Mouse (Mus musculus): ENCODE results near the gene Lsmem1. TPM values are rescaled to one million over a fixed set of nuclear protein-coding genes. Genes with fewer than 3 reads are reported as not detected.

Gene Lsmem1
- polyA plus RNA-seq, 1 experiment: not detected

DNA sequence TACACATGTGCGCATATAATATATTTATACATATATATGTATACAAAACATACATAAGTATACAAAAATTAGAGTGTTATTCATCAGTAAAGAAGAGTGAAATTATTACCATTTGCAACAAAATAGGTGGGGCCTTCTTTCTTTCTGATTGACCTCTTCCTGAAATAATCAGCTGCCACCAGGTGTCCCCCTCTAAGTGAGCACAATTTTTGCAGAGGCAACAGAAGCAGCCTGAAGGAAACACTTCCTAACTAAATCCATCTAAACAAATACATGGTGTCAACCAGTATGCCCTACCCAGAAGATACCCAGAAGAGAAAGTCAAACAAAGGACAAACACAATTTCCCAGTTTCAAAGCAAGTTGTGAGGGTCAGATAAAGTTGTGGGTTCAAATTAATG, 29.6 kb downstream of the Lsmem1 start:
- no peak overlapping the region for H3K4me3 ChIP-seq (ENCODE audit: low read depth, low read length)
- no peak for TF ChIP-seq CTCF (IDR thresholded peaks at IDR 0.05; ENCODE audit: extremely low read depth, insufficient read length, insufficient replicate concordance, low read depth, low read length)
- no peak for TF ChIP-seq POLR2A (IDR thresholded peaks at IDR 0.05; ENCODE audit: low read depth, low read length)
- no peaks in the 10 kb centered on the region for H3K4me1 ChIP-seq (ENCODE audit: control insufficient read depth, insufficient read depth, insufficient read length, low read length)
- WGBS: 98% methylated on average over 1 of the region's 1 CpGs
- H3K27ac ChIP-seq (ENCODE audit: insufficient read depth, low read depth, low read length): no peak overlapping the region
- no peaks in the 10 kb centered on the region for H3K36me3 ChIP-seq (ENCODE audit: control insufficient read depth, insufficient read depth, low read length)
- no peaks in the 10 kb centered on the region for H3K27me3 ChIP-seq (ENCODE audit: control insufficient read depth, insufficient read depth, low read length)

GRCm38 (mm10) chr12:40164621-40165020, 34.7 kb downstream of the Lsmem1 start:
- no peak overlapping the region for H3K27ac ChIP-seq (ENCODE audit: insufficient read depth, low read depth, low read length)
- no peaks in the 10 kb centered on the region for H3K36me3 ChIP-seq (ENCODE audit: control insufficient read depth, insufficient read depth, low read length)
- no peak for TF ChIP-seq POLR2A (IDR thresholded peaks at IDR 0.05; ENCODE audit: low read depth, low read length)
- no peak for TF ChIP-seq CTCF (IDR thresholded peaks at IDR 0.05; ENCODE audit: extremely low read depth, insufficient read length, insufficient replicate concordance, low read depth, low read length)
- H3K4me1 ChIP-seq (ENCODE audit: control insufficient read depth, insufficient read depth, insufficient read length, low read length): no peaks in the 10 kb centered on the region
- 0% methylated on average over 2 of the region's 2 CpGs for WGBS
- no peaks in the 10 kb centered on the region for H3K27me3 ChIP-seq (ENCODE audit: control insufficient read depth, insufficient read depth, low read length)
- no peak overlapping the region for H3K4me3 ChIP-seq (ENCODE audit: low read depth, low read length)

- no peaks in the 10 kb centered on the region for H3K27me3 ChIP-seq (ENCODE audit: control insufficient read depth, insufficient read depth, low read length)
- TF ChIP-seq POLR2A (IDR thresholded peaks at IDR 0.05; ENCODE audit: low read depth, low read length) (no peak), CTCF (IDR thresholded peaks at IDR 0.05; ENCODE audit: extremely low read depth, insufficient read length, insufficient replicate concordance, low read depth, low read length) (no peak)
- no peak overlapping the region for H3K27ac ChIP-seq (ENCODE audit: insufficient read depth, low read depth, low read length)
- no peaks in the 10 kb centered on the region for H3K36me3 ChIP-seq (ENCODE audit: control insufficient read depth, insufficient read depth, low read length)
- 30% methylated on average over 2 of the region's 2 CpGs for WGBS
- H3K4me1 ChIP-seq (ENCODE audit: control insufficient read depth, insufficient read depth, insufficient read length, low read length): peaks cover 2% of the 10 kb centered on the region; the same call in 1 of the 2 replicates
- no peak overlapping the region for H3K4me3 ChIP-seq (ENCODE audit: low read depth, low read length)
Measured at GRCm38 (mm10) chr12:40160777-40161176, 38.5 kb downstream of the Lsmem1 start.

DNA sequence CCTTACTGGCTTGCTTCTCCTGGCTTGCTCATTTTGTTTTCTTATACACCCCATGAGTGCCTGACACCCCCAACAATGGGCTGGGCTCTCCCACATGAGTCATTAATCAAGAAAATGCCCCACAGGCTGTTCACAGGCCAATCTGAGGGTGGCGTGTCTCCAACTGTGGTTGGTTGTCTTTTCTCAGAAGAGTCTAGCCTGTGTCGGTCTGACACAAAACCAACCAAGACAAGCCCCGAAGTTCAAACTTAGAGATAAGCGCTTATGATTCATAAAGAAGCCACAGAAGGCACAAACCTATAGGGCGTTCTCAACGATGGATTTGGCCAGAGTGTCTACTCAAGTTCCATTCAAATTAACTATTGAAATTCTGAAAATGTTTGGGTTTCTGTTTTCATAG, 45.1 kb downstream of the Lsmem1 start:
- Histone ChIP-seq H3K36me3 (ENCODE audit: control insufficient read depth, insufficient read depth, low read length) (no peaks in the 10 kb centered on the region), H3K27me3 (ENCODE audit: control insufficient read depth, insufficient read depth, low read length) (no peaks in the 10 kb centered on the region), H3K4me3 (ENCODE audit: low read depth, low read length) (no peak overlapping the region), H3K27ac (ENCODE audit: insufficient read depth, low read depth, low read length) (no peak overlapping the region), H3K4me1 (ENCODE audit: control insufficient read depth, insufficient read depth, insufficient read length, low read length) (peaks cover 2% of the 10 kb centered on the region; the same call in 1 of the 2 replicates)
- 83% methylated on average over 6 of the region's 6 CpGs for WGBS
- no peak for TF ChIP-seq CTCF (IDR thresholded peaks at IDR 0.05; ENCODE audit: extremely low read depth, insufficient read length, insufficient replicate concordance, low read depth, low read length)
- TF ChIP-seq POLR2A (IDR thresholded peaks at IDR 0.05; ENCODE audit: low read depth, low read length): no peak

DNA sequence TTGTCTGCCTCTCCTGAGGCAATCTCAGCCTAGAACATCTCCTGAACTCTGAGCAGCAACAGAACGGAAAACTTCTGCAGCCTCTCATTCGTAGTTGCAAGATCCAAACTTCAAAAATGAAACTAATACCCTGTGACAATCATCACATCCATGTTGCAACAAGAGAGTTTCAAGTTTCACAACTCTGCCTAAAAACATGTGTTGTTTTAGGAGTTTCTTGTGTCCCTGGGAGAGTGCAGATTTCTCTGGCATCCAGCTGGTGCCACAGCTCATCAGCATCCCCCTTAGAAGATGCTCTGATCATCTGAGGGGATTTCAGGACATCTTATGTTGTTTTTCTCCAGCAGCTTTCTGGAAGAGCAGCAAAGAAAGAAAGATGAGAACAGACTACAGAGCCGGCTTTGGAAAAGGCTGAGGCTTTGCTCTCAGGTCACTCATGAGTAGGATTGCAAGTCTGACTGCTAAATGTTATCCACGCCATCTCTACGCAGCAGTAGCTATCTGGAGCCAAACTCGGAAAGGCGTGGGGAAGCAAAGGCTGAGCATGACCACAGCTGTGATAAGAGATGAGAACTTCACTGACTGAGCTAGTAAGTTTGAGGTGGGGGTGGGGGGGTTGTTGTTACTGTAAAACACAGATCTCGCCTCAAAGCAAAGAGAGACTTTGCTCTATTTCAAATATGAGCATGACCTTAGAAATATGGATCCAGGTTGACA, 46.8 kb downstream of the Lsmem1 start:
- TF ChIP-seq POLR2A (IDR thresholded peaks at IDR 0.05; ENCODE audit: low read depth, low read length) (no peak), CTCF (IDR thresholded peaks at IDR 0.05; ENCODE audit: extremely low read depth, insufficient read length, insufficient replicate concordance, low read depth, low read length) (no peak)
- no peaks in the 10 kb centered on the region for H3K36me3 ChIP-seq (ENCODE audit: control insufficient read depth, insufficient read depth, low read length)
- 71% methylated on average over 8 of the region's 8 CpGs for WGBS
- no peak overlapping the region for H3K4me3 ChIP-seq (ENCODE audit: low read depth, low read length)
- no peaks in the 10 kb centered on the region for H3K27me3 ChIP-seq (ENCODE audit: control insufficient read depth, insufficient read depth, low read length)
- no peaks in the 10 kb centered on the region for H3K4me1 ChIP-seq (ENCODE audit: control insufficient read depth, insufficient read depth, insufficient read length, low read length)
- H3K27ac ChIP-seq (ENCODE audit: insufficient read depth, low read depth, low read length): no peak overlapping the region

GRCm38 (mm10) chr12:40147319-40147718, 52.0 kb downstream of the Lsmem1 start:
- Histone ChIP-seq H3K27me3 (ENCODE audit: control insufficient read depth, insufficient read depth, low read length) (no peaks in the 10 kb centered on the region), H3K36me3 (ENCODE audit: control insufficient read depth, insufficient read depth, low read length) (no peaks in the 10 kb centered on the region), H3K4me3 (ENCODE audit: low read depth, low read length) (no peak overlapping the region), H3K4me1 (ENCODE audit: control insufficient read depth, insufficient read depth, insufficient read length, low read length) (peaks cover 2% of the 10 kb centered on the region; the same call in 1 of the 2 replicates), H3K27ac (ENCODE audit: insufficient read depth, low read depth, low read length) (no peak overlapping the region)
- TF ChIP-seq CTCF (IDR thresholded peaks at IDR 0.05; ENCODE audit: extremely low read depth, insufficient read length, insufficient replicate concordance, low read depth, low read length) (no peak), POLR2A (IDR thresholded peaks at IDR 0.05; ENCODE audit: low read depth, low read length) (no peak)
- 25% methylated on average over 4 of the region's 4 CpGs for WGBS

DNA sequence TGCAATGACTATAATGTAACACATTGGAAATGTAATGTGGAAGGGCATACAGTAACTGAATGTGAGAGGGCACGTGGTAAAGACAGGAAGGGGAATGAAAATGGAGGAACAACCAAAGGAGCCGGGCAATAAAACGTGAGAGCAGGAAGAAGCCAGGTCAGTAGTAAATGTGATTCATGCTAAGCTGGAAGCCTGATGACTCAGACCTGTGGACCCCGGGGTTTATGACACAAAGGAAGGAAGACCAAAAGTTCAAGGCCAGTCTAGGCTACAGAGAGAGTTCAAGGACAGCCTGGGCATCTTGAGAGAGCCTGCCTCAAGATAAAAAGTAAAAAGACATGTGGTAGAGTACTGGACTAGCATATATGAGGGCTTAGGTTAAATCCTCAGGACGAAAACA, 52.8 kb downstream of the Lsmem1 start:
- H3K36me3 ChIP-seq (ENCODE audit: control insufficient read depth, insufficient read depth, low read length): no peaks in the 10 kb centered on the region
- peaks cover 2% of the 10 kb centered on the region; the same call in 1 of the 2 replicates for H3K4me1 ChIP-seq (ENCODE audit: control insufficient read depth, insufficient read depth, insufficient read length, low read length)
- H3K4me3 ChIP-seq (ENCODE audit: low read depth, low read length): no peak overlapping the region
- no peak overlapping the region for H3K27ac ChIP-seq (ENCODE audit: insufficient read depth, low read depth, low read length)
- no peaks in the 10 kb centered on the region for H3K27me3 ChIP-seq (ENCODE audit: control insufficient read depth, insufficient read depth, low read length)
- WGBS: 30% methylated on average over 5 of the region's 5 CpGs
- TF ChIP-seq CTCF (IDR thresholded peaks at IDR 0.05; ENCODE audit: extremely low read depth, insufficient read length, insufficient replicate concordance, low read depth, low read length) (no peak), POLR2A (IDR thresholded peaks at IDR 0.05; ENCODE audit: low read depth, low read length) (no peak)
